Mouse (Mus musculus): ENCODE measurements at regions not wholly inside any gene's neighbourhood (a gene's known extent, or its start where the extent isn't known, plus 50 kb on each side); places are given as distances from the start of the nearest gene placed in this dataset.
A peak's percentile ranks its signal among the peaks of the same experiment; 100 is the strongest.

DNA sequence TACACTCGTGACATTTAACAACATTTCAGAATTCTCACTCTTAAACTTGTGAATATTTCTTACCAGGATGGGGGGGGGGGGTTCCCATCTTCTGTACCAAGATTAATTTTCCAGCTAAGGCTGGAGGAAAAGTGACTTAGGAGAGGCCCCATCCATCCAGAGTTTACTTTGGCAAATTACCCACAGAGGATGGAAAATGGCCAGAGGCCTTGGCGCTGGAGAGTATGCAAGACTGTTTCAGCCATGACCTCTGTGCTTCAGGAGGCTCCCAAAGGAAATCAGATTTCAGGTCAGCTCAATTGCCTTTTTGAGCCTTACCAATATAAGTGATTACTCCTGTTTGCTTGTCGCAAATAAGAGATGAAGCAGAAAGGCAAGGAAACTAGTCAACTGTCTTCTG is 143.4 kb upstream of the F930015N05Rik start:
- 57% methylated on average over 3 of the region's 3 CpGs for WGBS
- no peak for ATAC-seq (ENCODE audit: insufficient number of reproducible peaks, low FRiP score, low TSS enrichment, low read depth)

DNA sequence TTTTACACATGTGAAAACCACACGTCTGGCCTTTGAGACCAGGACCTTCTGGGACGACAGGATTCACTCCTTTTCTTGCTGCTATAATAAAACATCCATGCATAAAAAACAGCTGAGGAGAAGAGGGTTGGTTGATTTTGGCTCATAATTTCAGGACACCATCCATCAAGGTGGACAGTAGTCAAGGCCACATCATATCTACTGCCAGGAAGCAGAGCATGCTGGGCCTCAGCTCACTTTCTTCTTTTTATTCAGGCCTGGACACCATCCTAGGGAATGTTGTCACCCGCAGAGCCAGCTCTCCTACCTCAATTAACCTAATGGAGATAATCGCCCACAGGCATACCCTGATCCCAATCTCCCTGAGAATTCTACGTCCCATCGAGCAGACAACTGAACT is 149.6 kb upstream of the F930015N05Rik start:
- no peaks in the 10 kb centered on the region for H3K9me3 ChIP-seq (replicated peaks)
- WGBS = 60% methylated on average over 6 of the region's 6 CpGs
- H3K4me2 ChIP-seq (replicated peaks) = no peak overlapping the region
- peaks cover 17% of the 10 kb centered on the region for H3K4me1 ChIP-seq
- no peak overlapping the region for H3K27ac ChIP-seq (replicated peaks)
- no peaks in the 10 kb centered on the region for H3K27me3 ChIP-seq
- ATAC-seq (ENCODE audit: insufficient number of reproducible peaks, low FRiP score, low TSS enrichment, low read depth) = no peak
- H3K4me3 ChIP-seq (replicated peaks) = no peak overlapping the region
- no peaks in the 10 kb centered on the region for H3K36me3 ChIP-seq
- no peak overlapping the region for H3K9ac ChIP-seq

More for the DNA sequence above, 143.4 kb upstream of the F930015N05Rik start:
- H3K27ac ChIP-seq (replicated peaks) = no peak overlapping the region
- H3K9ac ChIP-seq = no peak overlapping the region
- H3K36me3 ChIP-seq = no peaks in the 10 kb centered on the region
- no peaks in the 10 kb centered on the region for H3K4me1 ChIP-seq
- no peaks in the 10 kb centered on the region for H3K27me3 ChIP-seq
- no peaks in the 10 kb centered on the region for H3K9me3 ChIP-seq (replicated peaks)
- no peak overlapping the region for H3K4me3 ChIP-seq (replicated peaks)
- H3K4me2 ChIP-seq (replicated peaks) = no peak overlapping the region

DNA sequence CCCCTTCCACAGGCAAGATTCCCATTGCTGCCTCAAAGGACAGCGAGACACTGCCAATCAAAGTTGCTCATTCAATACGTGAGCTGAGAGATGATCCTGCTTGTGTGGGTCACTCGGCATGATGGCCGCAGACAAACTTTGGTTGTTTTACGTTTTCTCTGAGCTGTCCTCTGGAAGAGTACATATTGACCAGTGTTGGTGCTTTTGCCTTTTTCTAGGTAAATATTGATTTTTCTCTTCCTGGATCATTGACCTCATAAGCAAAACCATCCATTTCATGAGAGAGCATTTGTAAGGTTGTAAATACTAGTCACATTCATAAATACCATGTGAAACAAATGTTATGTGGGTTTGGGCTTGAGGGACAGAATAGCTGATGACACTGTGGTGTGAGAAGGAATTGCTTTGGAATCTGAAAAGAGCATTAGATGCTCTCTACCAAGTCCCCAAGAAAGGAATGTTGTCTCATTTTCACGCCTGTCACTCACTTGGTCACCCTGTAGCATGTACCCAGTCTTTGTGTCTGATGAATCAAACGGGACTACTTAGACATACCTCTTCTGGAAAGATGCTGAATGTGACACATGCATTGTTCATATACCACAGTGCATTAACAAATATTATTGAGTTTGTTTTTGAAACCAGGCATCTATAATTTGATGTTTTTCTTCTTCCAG is 150.7 kb upstream of the F930015N05Rik start:
- no peak overlapping the region for H3K4me3 ChIP-seq (replicated peaks)
- no peaks in the 10 kb centered on the region for H3K9me3 ChIP-seq (replicated peaks)
- H3K4me1 ChIP-seq = peaks cover 25% of the 10 kb centered on the region
- H3K27ac ChIP-seq (replicated peaks) = no peak overlapping the region
- H3K4me2 ChIP-seq (replicated peaks) = no peak overlapping the region
- H3K36me3 ChIP-seq = no peaks in the 10 kb centered on the region
- WGBS = 64% methylated on average over 7 of the region's 7 CpGs
- H3K27me3 ChIP-seq = no peaks in the 10 kb centered on the region
- no peak for ATAC-seq (ENCODE audit: insufficient number of reproducible peaks, low FRiP score, low TSS enrichment, low read depth)
- H3K9ac ChIP-seq = no peak overlapping the region

DNA sequence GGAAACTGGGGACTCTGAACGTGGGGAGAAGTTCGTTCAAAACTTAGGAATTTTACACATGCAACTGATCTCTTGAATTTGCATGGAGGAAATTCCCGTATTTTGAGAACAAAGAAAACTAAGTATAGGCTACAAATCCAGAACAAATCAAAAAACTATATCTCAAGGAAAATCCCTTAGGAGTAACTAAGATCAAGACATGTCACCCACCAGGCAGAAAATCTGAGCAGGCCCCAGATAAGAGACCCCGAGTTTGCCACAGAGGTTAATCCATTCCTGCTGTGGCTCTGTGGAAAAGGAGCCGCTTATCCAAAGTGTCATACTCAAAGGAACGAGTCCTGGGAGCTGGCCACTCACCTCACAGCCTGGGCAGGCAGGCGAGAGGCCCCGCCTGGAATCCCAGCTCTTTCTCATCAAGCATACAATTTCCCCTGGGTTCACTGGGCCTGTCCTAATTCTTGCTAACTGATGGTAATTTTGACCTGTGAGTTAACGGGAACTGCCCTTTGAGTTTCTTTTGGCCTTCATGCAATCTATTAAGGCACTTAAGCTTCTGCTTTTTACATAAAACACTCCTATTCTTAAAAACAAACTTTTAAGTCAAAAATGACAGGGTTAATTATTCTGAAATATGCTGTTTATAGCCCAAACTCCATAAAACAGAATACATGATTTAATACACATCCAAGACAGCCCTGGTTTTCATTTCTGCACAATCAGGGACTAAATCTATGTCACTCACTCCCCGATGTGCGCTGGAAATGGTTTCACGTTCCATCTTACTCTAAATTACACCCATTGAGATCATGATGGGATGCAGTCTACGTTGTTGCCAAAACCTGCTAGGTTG is 151.5 kb upstream of the F930015N05Rik start:
- H3K9me3 ChIP-seq (replicated peaks) = no peaks in the 10 kb centered on the region
- no peaks in the 10 kb centered on the region for H3K36me3 ChIP-seq
- 21% methylated on average over 13 of the region's 13 CpGs for whole genome bisulfite sequencing
- H3K27ac ChIP-seq (replicated peaks) = no peak overlapping the region
- H3K4me1 ChIP-seq = peaks cover 26% of the 10 kb centered on the region
- no peak for ATAC-seq (ENCODE audit: insufficient number of reproducible peaks, low FRiP score, low TSS enrichment, low read depth)
- H3K4me2 ChIP-seq (replicated peaks) = no peak overlapping the region
- no peak overlapping the region for H3K9ac ChIP-seq
- no peaks in the 10 kb centered on the region for H3K27me3 ChIP-seq
- no peak overlapping the region for H3K4me3 ChIP-seq (replicated peaks)

DNA sequence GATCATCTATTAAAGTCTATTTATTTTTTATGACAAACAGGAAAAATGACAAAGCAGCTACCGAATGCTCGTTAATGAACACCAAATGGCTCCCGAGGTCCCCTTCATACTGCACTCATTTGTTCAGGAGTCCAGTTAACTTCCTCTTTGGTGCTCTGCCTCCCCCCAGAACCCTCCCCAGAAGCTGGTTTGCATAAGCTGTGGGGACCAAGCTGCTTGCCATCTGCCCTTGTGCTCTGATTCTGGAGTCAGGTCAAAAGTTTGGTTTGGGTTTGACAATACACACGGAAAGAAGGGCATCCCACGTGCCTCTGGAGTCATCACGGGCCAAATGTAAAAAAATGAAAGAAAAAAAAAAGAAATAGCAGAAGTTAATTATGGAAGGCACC is 152.1 kb upstream of the F930015N05Rik start:
- Histone ChIP-seq H3K4me1 (peaks cover 26% of the 10 kb centered on the region), H3K9me3 (replicated peaks) (no peaks in the 10 kb centered on the region), H3K36me3 (no peaks in the 10 kb centered on the region), H3K27ac (replicated peaks) (no peak overlapping the region), H3K27me3 (no peaks in the 10 kb centered on the region), H3K4me2 (replicated peaks) (no peak overlapping the region; the same call in 1 of the 2 replicates), H3K9ac (no peak overlapping the region), H3K4me3 (replicated peaks) (no peak overlapping the region)
- no peak for ATAC-seq (ENCODE audit: insufficient number of reproducible peaks, low FRiP score, low TSS enrichment, low read depth)
- WGBS = 31% methylated on average over 6 of the region's 6 CpGs

DNA sequence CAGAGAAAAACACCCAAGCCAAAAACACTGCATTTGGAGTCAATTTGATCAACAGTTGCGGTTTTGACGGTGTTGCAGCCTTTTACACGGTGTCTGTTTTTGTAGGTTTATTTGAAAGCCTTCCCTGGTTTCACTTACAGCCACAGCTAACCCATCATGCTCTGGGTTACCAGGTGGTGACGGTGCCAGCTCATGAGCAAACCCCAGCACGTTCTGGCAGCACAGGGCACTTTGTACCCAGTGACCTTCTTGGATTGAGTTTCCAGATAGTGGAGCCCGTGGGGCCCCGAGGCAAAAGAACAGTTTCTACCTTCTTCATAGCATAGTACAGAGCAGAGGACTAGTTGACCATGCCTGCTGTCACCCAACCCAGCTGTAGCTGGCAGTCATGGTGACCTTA is 152.6 kb upstream of the F930015N05Rik start:
- Histone ChIP-seq H3K9me3 (replicated peaks) (no peaks in the 10 kb centered on the region), H3K4me3 (replicated peaks) (no peak overlapping the region), H3K27ac (replicated peaks) (0 out of 2 replicates have a peak overlapping the region, but pooled peaks have one; percentile 28), H3K27me3 (no peaks in the 10 kb centered on the region), H3K36me3 (no peaks in the 10 kb centered on the region), H3K4me1 (peaks cover 26% of the 10 kb centered on the region), H3K9ac (no peak overlapping the region), H3K4me2 (replicated peaks) (no peak overlapping the region; the same call in 1 of the 2 replicates)
- WGBS = 29% methylated on average over 7 of the region's 7 CpGs
- ATAC-seq (ENCODE audit: insufficient number of reproducible peaks, low FRiP score, low TSS enrichment, low read depth) = no peak

DNA sequence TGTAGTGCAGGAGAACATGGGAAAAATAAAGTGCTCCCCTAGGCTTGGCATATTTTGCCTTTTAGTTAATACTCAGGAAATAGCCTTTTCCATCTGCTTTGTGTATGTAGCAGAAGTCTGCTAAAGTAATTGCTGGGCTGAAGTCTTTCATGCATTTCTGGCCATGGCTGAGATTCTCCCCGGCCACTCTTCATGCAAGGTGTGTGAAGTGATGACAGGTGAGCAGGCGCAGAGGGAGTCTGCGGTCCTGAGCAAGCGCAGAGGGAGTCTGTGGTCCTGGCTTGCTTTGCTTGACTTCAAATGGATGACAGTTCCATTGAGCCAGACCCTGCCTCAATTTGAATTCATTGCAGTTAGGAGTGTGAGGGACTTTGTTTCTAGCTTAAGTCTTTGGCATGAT is 153.6 kb upstream of the F930015N05Rik start:
- Histone ChIP-seq H3K9me3 (replicated peaks) (no peaks in the 10 kb centered on the region), H3K27me3 (0 out of 2 replicates have a peak, but pooled peaks cover under 1% of the 10 kb centered on the region), H3K4me1 (peaks cover 26% of the 10 kb centered on the region), H3K36me3 (no peaks in the 10 kb centered on the region), H3K27ac (replicated peaks) (no peak overlapping the region), H3K9ac (no peak overlapping the region), H3K4me2 (replicated peaks) (no peak overlapping the region), H3K4me3 (replicated peaks) (no peak overlapping the region)
- ATAC-seq (ENCODE audit: insufficient number of reproducible peaks, low FRiP score, low TSS enrichment, low read depth) = no peak
- WGBS = 73% methylated on average over 4 of the region's 4 CpGs

DNA sequence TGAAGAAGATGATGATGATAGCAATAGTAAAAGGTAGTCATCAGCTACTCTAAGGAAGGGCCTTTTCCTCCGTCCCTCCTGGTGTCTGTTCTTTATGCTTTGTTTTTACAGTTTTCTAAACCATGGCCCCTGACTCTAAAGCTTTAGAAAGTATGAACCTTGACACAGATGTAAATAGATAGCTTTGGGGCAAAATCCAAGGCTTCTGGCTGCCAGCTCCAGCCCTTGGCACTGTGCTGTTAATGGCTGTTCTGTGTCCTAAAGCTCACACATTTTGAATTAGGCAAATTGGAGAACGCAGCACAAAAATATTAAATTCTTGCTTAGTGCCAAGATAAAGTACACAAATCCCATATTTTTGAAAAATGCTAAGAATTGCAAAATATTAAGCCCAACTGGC is 155.8 kb upstream of the F930015N05Rik start:
- H3K36me3 ChIP-seq = no peaks in the 10 kb centered on the region
- no peak for ATAC-seq (ENCODE audit: insufficient number of reproducible peaks, low FRiP score, low TSS enrichment, low read depth)
- H3K27ac ChIP-seq (replicated peaks) = peak overlapping the region; percentile 63
- peaks cover 26% of the 10 kb centered on the region for H3K4me1 ChIP-seq
- no peaks in the 10 kb centered on the region for H3K9me3 ChIP-seq (replicated peaks)
- no peak overlapping the region for H3K4me2 ChIP-seq (replicated peaks)
- 54% methylated on average over 2 of the region's 2 CpGs for WGBS
- peaks cover 7% of the 10 kb centered on the region; the same call in 1 of the 2 replicates for H3K27me3 ChIP-seq
- H3K9ac ChIP-seq = no peak overlapping the region
- no peak overlapping the region for H3K4me3 ChIP-seq (replicated peaks)

DNA sequence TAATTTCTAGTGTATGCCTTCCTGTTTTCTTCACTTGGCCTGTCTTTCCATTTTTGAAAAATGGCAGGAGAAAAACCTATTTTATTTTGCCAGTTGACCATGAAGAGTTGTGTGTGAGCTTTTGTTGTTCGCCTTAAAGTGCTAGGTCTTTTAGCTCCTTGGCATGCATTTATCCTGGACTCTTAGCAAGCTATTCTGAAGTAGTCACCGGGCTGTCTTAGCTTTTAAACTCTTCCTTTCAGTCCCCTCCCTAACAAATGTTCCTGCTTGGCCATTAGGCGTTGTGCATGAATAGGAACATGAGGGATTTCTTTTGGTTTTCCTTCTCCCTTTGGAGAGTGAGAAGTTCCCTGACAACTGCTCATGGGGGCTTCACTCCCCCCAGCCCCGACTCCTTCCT is 160.9 kb upstream of the F930015N05Rik start:
- no peaks in the 10 kb centered on the region for H3K9me3 ChIP-seq (replicated peaks)
- ATAC-seq (ENCODE audit: insufficient number of reproducible peaks, low FRiP score, low TSS enrichment, low read depth) = no peak
- no peaks in the 10 kb centered on the region for H3K36me3 ChIP-seq
- WGBS = 78% methylated on average over 4 of the region's 4 CpGs
- peaks cover 7% of the 10 kb centered on the region; the same call in 1 of the 2 replicates for H3K27me3 ChIP-seq
- no peak overlapping the region for H3K4me2 ChIP-seq (replicated peaks)
- H3K9ac ChIP-seq = no peak overlapping the region
- no peak overlapping the region for H3K27ac ChIP-seq (replicated peaks)
- H3K4me3 ChIP-seq (replicated peaks) = no peak overlapping the region
- peaks cover 11% of the 10 kb centered on the region for H3K4me1 ChIP-seq

DNA sequence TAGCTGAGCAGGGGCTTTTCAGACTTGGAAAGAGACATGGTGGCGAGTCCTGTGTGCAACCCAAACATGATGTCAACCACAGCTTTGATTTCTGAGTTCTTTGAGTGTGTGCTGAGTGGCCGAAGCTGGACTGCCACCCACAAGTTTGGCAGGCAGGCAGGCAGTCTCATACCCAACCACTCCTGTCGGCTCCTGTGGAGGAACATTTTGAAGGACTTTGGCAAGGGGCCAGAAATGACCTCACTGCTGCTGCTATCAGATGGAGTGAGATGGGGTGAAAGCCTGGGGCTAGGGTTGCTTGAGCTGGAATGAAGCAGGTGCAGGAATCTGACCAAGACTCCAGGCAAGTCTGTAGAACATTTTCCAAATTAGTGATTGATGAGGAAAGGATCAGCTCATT is 162.7 kb upstream of the F930015N05Rik start:
- H3K4me3 ChIP-seq (replicated peaks) = no peak overlapping the region
- H3K27me3 ChIP-seq = peaks cover 7% of the 10 kb centered on the region; the same call in 1 of the 2 replicates
- 66% methylated on average over 3 of the region's 3 CpGs for WGBS
- peaks cover 11% of the 10 kb centered on the region for H3K4me1 ChIP-seq
- no peak overlapping the region for H3K27ac ChIP-seq (replicated peaks)
- no peak overlapping the region for H3K9ac ChIP-seq
- H3K36me3 ChIP-seq = no peaks in the 10 kb centered on the region
- no peak; the same call in 1 of the 2 replicates for ATAC-seq (ENCODE audit: insufficient number of reproducible peaks, low FRiP score, low TSS enrichment, low read depth)
- H3K4me2 ChIP-seq (replicated peaks) = no peak overlapping the region
- H3K9me3 ChIP-seq (replicated peaks) = no peaks in the 10 kb centered on the region

DNA sequence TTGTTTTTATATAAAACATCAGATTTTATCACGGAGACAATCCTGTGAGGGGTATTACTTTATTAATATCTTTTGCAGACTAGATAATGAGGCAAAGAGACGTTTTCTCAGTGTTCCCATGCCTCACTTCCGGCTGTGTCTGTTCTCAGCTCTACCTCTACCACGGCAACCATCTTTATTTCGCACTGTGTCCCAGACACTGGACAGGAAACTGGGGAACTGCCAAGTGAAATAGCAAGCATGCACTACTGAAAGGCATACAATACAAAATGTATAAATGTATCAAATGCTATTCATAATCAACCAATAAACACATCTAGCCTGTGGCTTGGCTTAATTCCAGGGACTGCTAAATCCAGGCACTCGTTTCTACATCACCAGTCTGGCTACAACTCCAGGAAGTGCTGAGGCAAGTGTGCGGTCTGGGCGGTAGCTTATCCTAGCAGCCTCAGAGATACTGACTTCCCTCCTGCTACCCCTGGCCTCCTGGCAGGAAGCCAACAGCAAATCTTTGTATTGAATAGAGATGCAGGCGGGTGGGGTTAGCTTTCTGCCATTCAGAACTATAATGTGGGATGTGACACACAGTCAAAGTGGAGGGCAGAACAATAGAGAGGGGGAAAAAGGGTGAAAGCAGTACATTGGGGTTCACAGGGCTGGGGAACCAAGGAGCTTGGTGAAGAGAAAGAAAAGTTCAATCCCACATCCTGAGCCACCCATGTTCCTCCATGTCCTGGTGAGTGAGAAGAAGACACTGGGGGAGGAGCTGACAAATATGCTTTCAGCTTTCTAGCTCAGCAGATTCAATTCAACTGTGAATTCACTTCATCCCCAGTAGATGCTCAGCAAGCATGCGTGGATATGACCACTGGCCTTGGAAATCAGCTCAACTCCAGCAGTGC is 164.0 kb upstream of the F930015N05Rik start:
- Histone ChIP-seq H3K4me1 (peaks cover 11% of the 10 kb centered on the region), H3K27ac (replicated peaks) (no peak overlapping the region)

More for the DNA sequence above, 164.0 kb upstream of the F930015N05Rik start:
- no peaks in the 10 kb centered on the region for H3K9me3 ChIP-seq (replicated peaks)
- 40% methylated on average over 10 of the region's 10 CpGs for WGBS
- no peaks in the 10 kb centered on the region for H3K36me3 ChIP-seq
- peak; percentile 72 for ATAC-seq (ENCODE audit: insufficient number of reproducible peaks, low FRiP score, low TSS enrichment, low read depth)
- H3K9ac ChIP-seq = no peak overlapping the region
- no peak overlapping the region for H3K4me3 ChIP-seq (replicated peaks)
- no peak overlapping the region for H3K4me2 ChIP-seq (replicated peaks)
- H3K27me3 ChIP-seq = peaks cover 4% of the 10 kb centered on the region; the same call in 1 of the 2 replicates

All from embryonic facial prominence, embryonic 15.5 days (tissue).